Mouse (Mus musculus) MEL (cell line): ENCODE measurements around the gene Gm36176.
A peak's percentile ranks its signal among the peaks of the same experiment; 100 is the strongest.

Experiments used
- CHD2 ChIP-seq: IDR thresholded peaks from 2 replicates; pipeline ENCODE4 v1.6.1; 2011; ENCODE audit warnings: low read length, improper control_type of control experiment
- CTCF ChIP-seq, 3 experiments: IDR thresholded peaks in 2 of 3; conservative IDR thresholded peaks in 1 of 3; 2 replicates each; pipeline ENCODE4 v1.5.1; 2011 to 2012; ENCODE audit warnings: low read length in 3 of 3, low read depth in 2 of 3, mild to moderate bottlenecking in 2 of 3, improper control_type of control experiment in 1 of 3, inconsistent platforms in 1 of 3, mixed read lengths in 1 of 3, moderate library complexity in 1 of 3; ENCODE audit not compliant: control insufficient read depth in 1 of 3, insufficient read depth in 1 of 3, poor library complexity in 1 of 3, severe bottlenecking in 1 of 3
- POLR2A ChIP-seq, 2 experiments: IDR thresholded peaks; 2 replicates each; pipeline ENCODE4 v1.6.1; 2011 to 2012; ENCODE audit warnings: low read length in 2 of 2, mild to moderate bottlenecking in 2 of 2, control low read depth in 1 of 2, improper control_type of control experiment in 1 of 2, low read depth in 1 of 2, moderate library complexity in 1 of 2; ENCODE audit not compliant: control insufficient read depth in 1 of 2, insufficient read depth in 1 of 2, poor library complexity in 1 of 2
- RCOR1 ChIP-seq: IDR thresholded peaks from 2 replicates; pipeline ENCODE4 v1.6.1; 2012; ENCODE audit warnings: low read depth, mild to moderate bottlenecking, inconsistent platforms, low read length, improper control_type of control experiment
- ZC3H11A ChIP-seq: IDR thresholded peaks from 2 replicates; pipeline ENCODE4 v1.6.1; 2012; ENCODE audit warnings: low read depth, mild to moderate bottlenecking, inconsistent platforms, low read length, improper control_type of control experiment

DNA sequence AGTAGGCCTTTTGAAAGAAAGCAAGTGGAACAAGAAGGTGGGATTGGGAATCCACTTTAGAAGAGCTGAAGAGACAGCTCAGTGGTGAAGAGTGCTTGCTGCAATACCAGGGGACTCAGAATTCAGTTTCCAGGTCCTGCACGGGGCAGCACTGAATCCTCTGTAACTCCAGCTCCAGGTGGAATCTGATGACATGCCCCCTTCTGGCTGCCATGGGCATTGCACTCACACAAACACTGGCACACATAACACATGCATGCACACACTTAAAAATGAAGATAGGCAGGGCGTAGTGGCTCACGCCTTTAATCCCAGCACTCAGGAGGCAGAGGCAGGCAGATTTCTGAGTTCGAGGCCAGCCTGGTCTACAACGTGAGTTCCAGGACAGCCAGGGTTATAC lies 36.0 kb downstream of the Gm36176 start:
- TF ChIP-seq POLR2A (IDR thresholded peaks at IDR 0.05; ENCODE audit: control insufficient read depth in 1 of 2, insufficient read depth in 1 of 2, low read depth in 1 of 2, low read length in 2 of 2, poor library complexity in 1 of 2) = no peak
- TF ChIP-seq CTCF (IDR thresholded peaks at IDR 0.05 in 2 of 3, conservative IDR thresholded peaks at IDR 0.05 in 1 of 3; ENCODE audit: control insufficient read depth in 1 of 3, insufficient read depth in 1 of 3, low read depth in 2 of 3, low read length in 3 of 3, poor library complexity in 1 of 3, severe bottlenecking in 1 of 3) = peak; percentile 37 to 61 (median 45)
- TF ChIP-seq ZC3H11A = no peak
- TF ChIP-seq CHD2 = no peak
- no peak for TF ChIP-seq RCOR1
